Mouse (Mus musculus) neutrophil, adult 5-6 weeks (primary cell): Measurements from ENCODE around the gene Fam167b. TPM values are rescaled to one million over a fixed set of nuclear protein-coding genes. Genes with fewer than 3 reads are reported as not detected.
A peak's percentile ranks its signal among the peaks of the same experiment; 100 is the strongest.
"Not testable (repeated sequence)": the region's sequence is repeated elsewhere in the genome, so short reads cannot be mapped to it uniquely, and the experiment has no call there.

ENCODE experiments used
- ATAC-seq: fragments of 151-379, 151-347 bp; 2 replicates; pipeline ENCODE4 v1.8.0; 2017; ENCODE audit warnings: mild to moderate bottlenecking, moderate TSS enrichment; ENCODE audit not compliant: insufficient number of reproducible peaks, poor library complexity, low FRiP score, severe bottlenecking; ENCODE audit errors: extremely low read depth
- total RNA-seq: library from RNA; stranded (forward); fragments of 200-1000 nt; gene quantifications from 2 replicates; pipeline ENCODE4 v1.2.3, GENCODE M21; 2017

Fam167b gene
- total RNA-seq, 1 experiment from 2014 or later = not detected

- peak; percentile 18; the same call in 1 of the 2 replicates for ATAC-seq
Measured at GRCm38 (mm10) chr4:129540012-129540411, 38.3 kb downstream of the Fam167b start.

GRCm38 (mm10) chr4:129528901-129529300 lies 49.4 kb downstream of the Fam167b start:
- not testable (repeated sequence) for ATAC-seq

Other genes with a start within 250 kb of the Fam167b start
- gene Rbbp4, start 243.2 kb downstream of the Fam167b start, total RNA-seq = 61.8 and 63.2 TPM in 2 replicates
- gene Zbtb8os, start 242.9 kb downstream of the Fam167b start, total RNA-seq = 52.5 and 55.0 TPM in 2 replicates
- gene Zbtb8a, start 200.4 kb downstream of the Fam167b start, total RNA-seq = 2.3 and 3.3 TPM in 2 replicates
- not detected in 2 replicates for gene Zbtb8b, start 137.7 kb downstream of the Fam167b start, total RNA-seq
- 94.7 and 122 TPM in 2 replicates for gene Bsdc1, start 117.0 kb downstream of the Fam167b start, total RNA-seq
- not detected in 2 replicates for gene Tssk3, start 87.5 kb downstream of the Fam167b start, total RNA-seq
- gene Fam229a, start 87.4 kb downstream of the Fam167b start, total RNA-seq = not detected in 2 replicates
- gene Marcksl1, start 65.0 kb downstream of the Fam167b start, total RNA-seq = 97.5 and 100 TPM in 2 replicates
- 81.6 and 87.7 TPM in 2 replicates for gene Hdac1, start 35.8 kb downstream of the Fam167b start, total RNA-seq
- gene Lck, start 4.9 kb downstream of the Fam167b start, total RNA-seq = 54.2 and 70.1 TPM in 2 replicates
- 72.7 and 74.6 TPM in 2 replicates for gene Eif3i, start 22.1 kb upstream of the Fam167b start, total RNA-seq
- 164 TPM in 2 replicates for gene Tmem234, start 22.1 kb upstream of the Fam167b start, total RNA-seq
- gene Dcdc2b, start 35.7 kb upstream of the Fam167b start, total RNA-seq = 0.49 and 3.8 TPM in 2 replicates
- 25.7 and 27.5 TPM in 2 replicates for gene Iqcc, start 40.5 kb upstream of the Fam167b start, total RNA-seq
- 42.6 and 53.2 TPM in 2 replicates for gene Ccdc28b, start 45.4 kb upstream of the Fam167b start, total RNA-seq
- gene Txlna, start 62.5 kb upstream of the Fam167b start, total RNA-seq = 39.2 and 41.5 TPM in 2 replicates
- 23.9 and 27.9 TPM in 2 replicates for gene Kpna6, start 94.2 kb upstream of the Fam167b start, total RNA-seq
- 4.4 and 5.0 TPM in 2 replicates for gene Tmem39b, start 118.3 kb upstream of the Fam167b start, total RNA-seq
- 102 and 104 TPM in 2 replicates for gene Khdrbs1, start 163.8 kb upstream of the Fam167b start, total RNA-seq
- 328 and 348 TPM in 2 replicates for gene Ptp4a2, start 232.7 kb upstream of the Fam167b start, total RNA-seq